Mouse (Mus musculus) forebrain, postnatal 0 days (tissue): Measurements from ENCODE around the gene Ppfia2. TPM values are rescaled to one million over a fixed set of nuclear protein-coding genes. Genes with fewer than 3 reads are reported as not detected.

Experiments used
- ATAC-seq: fragments of 200-750 bp; cut with Nextera tagmentation; 2 replicates; pipeline ENCODE4 v1.8.0; 2017; ENCODE audit warnings: mild to moderate bottlenecking, moderate library complexity
- DNase-seq: peaks from one replicate; pipeline ENCODE4 v3.0.0-alpha.2; 2015
- H3K27ac ChIP-seq: fragments of 300-500 bp; sonication (generic); 2 replicates; pipeline ENCODE4 v1.5.1; 2014; ENCODE audit warnings: low read depth, mild to moderate bottlenecking, antibody characterized with exemption, low read length, moderate library complexity, mixed read lengths
- H3K27me3 ChIP-seq: fragments of 300-500 bp; sonication (generic); 2 replicates; pipeline ENCODE4 v1.6.1; 2014; ENCODE audit warnings: mild to moderate bottlenecking, low read length, mixed read lengths; ENCODE audit not compliant: insufficient read depth
- H3K36me3 ChIP-seq: fragments of 300-500 bp; sonication (generic); 2 replicates; pipeline ENCODE4 v1.6.1; 2014; ENCODE audit warnings: mild to moderate bottlenecking, moderate library complexity; ENCODE audit not compliant: insufficient read depth
- H3K4me1 ChIP-seq: fragments of 300-500 bp; sonication (generic); 2 replicates; pipeline ENCODE4 v1.6.1; 2014; ENCODE audit warnings: antibody characterized with exemption; ENCODE audit not compliant: insufficient read depth
- H3K4me2 ChIP-seq: fragments of 300-500 bp; sonication (generic); 2 replicates; pipeline ENCODE4 v1.6.1; 2014; ENCODE audit warnings: low read depth, mild to moderate bottlenecking, moderate library complexity
- H3K4me3 ChIP-seq: fragments of 300-500 bp; sonication (generic); 2 replicates; pipeline ENCODE4 v1.5.1; 2014; ENCODE audit warnings: low read depth, low read length, mixed read lengths
- H3K9ac ChIP-seq: fragments of 300-500 bp; sonication (generic); 2 replicates; pipeline ENCODE4 v1.6.1; 2014; ENCODE audit warnings: mild to moderate bottlenecking
- H3K9me3 ChIP-seq: fragments of 300-500 bp; sonication (generic); 2 replicates; pipeline ENCODE4 v1.6.1; 2016; ENCODE audit warnings: low read length
- CTCF ChIP-seq: sonication (generic); IDR thresholded peaks from 2 replicates; pipeline ENCODE4 v1.5.1; 2016; ENCODE audit warnings: antibody characterized with exemption, control low read depth, low read depth
- WGBS: fragments of 180-500 bp; shearing (Covaris S2); extraction: QIAGEN DNeasy Blood & Tissue Kit; methylation state at CpG from one replicate; pipeline ENCODE4 v1.1.7; 2014; 5-methylcytosine and 5-hydroxymethylcytosine counted together
- polyA plus RNA-seq: library from polyadenylated mRNA; unstranded; fragments of >200 nt; fragmentation: Nextera tagmentation; extraction: Ambion mirVana; gene quantifications from 2 replicates; pipeline ENCODE4 v1.2.1, GENCODE M21; 2015
- total RNA-seq: library from RNA; depleted of rRNA; stranded (reverse); fragments of >200 nt; gene quantifications from 2 replicates; pipeline ENCODE4 v1.2.3, GENCODE M21; 2014; rRNA removed

Ppfia2 gene
- total RNA-seq (62.4 and 72.7 TPM in 2 replicates), polyA plus RNA-seq (21.9 and 29.5 TPM in 2 replicates)

GRCm38 (mm10) chr10:106469855-106470532 is at the start of gene Ppfia2:
TSS of gene Ppfia2 (plus strand) at chr10:106470339.
- no peaks in the 10 kb centered on the region for H3K36me3 ChIP-seq
- H3K4me1 ChIP-seq = no peaks in the 10 kb centered on the region
- peak within 1 kb of the TSS; percentile 60 for H3K4me3 ChIP-seq
- WGBS = 2% methylated on average over 30 of the region's 30 CpGs
- peak within 1 kb of the TSS; percentile 67 for H3K9ac ChIP-seq
- H3K27ac ChIP-seq = peak within 1 kb of the TSS; percentile 89
- H3K4me2 ChIP-seq = peak within 1 kb of the TSS; percentile 47
- peak; percentile 10; the same call in 1 of the 2 replicates for TF ChIP-seq CTCF
- H3K27me3 ChIP-seq = no peaks in the 10 kb centered on the region
- no peaks in the 10 kb centered on the region for H3K9me3 ChIP-seq
- DNase-seq (peak; percentile 90), ATAC-seq (peak; percentile 87)

- peak; percentile 92 for DNase-seq
- Histone ChIP-seq H3K36me3 (no peaks in the 10 kb centered on the region), H3K9me3 (no peaks in the 10 kb centered on the region), H3K9ac (peak overlapping the region; percentile 67), H3K4me2 (peak overlapping the region; percentile 47), H3K4me3 (peak overlapping the region; percentile 60), H3K27ac (peak overlapping the region; percentile 89), H3K4me1 (no peaks in the 10 kb centered on the region), H3K27me3 (no peaks in the 10 kb centered on the region)
- peak; percentile 92 for ATAC-seq
- no peak for TF ChIP-seq CTCF
- WGBS = 2% methylated on average over 19 of the region's 19 CpGs
These were observed 1.0 kb upstream of the Ppfia2 start for GRCm38 (mm10) chr10:106468956-106469721.

GRCm38 (mm10) chr10:106470533-106471205 is 530 bp downstream of the Ppfia2 start:
- Histone ChIP-seq H3K4me3 (peak overlapping the region; percentile 60), H3K27me3 (no peaks in the 10 kb centered on the region), H3K9me3 (no peaks in the 10 kb centered on the region), H3K9ac (peak overlapping the region; percentile 67), H3K27ac (peak overlapping the region; percentile 89), H3K4me2 (peak overlapping the region; percentile 47), H3K4me1 (no peaks in the 10 kb centered on the region), H3K36me3 (no peaks in the 10 kb centered on the region)
- ATAC-seq = no peak
- peak; percentile 60 for DNase-seq
- WGBS = 4% methylated on average over 17 of the region's 18 CpGs
- no peak for TF ChIP-seq CTCF

- no peaks in the 10 kb centered on the region for H3K27me3 ChIP-seq
- ATAC-seq (peak; percentile 79), DNase-seq (peak; percentile 21)
- H3K4me1 ChIP-seq = no peaks in the 10 kb centered on the region; the same call in 1 of the 2 replicates
- TF ChIP-seq CTCF = no peak
- no peak overlapping the region for H3K4me3 ChIP-seq
- no peaks in the 10 kb centered on the region for H3K36me3 ChIP-seq
- H3K9me3 ChIP-seq = no peaks in the 10 kb centered on the region
- no peak overlapping the region for H3K9ac ChIP-seq
- H3K4me2 ChIP-seq = no peak overlapping the region
- WGBS = 68% methylated on average over 6 of the region's 6 CpGs
- no peak overlapping the region for H3K27ac ChIP-seq
These were observed 39.4 kb downstream of the Ppfia2 start for GRCm38 (mm10) chr10:106509281-106510165.

- Histone ChIP-seq H3K9ac (no peak overlapping the region), H3K4me3 (no peak overlapping the region), H3K36me3 (no peaks in the 10 kb centered on the region), H3K27ac (no peak overlapping the region), H3K9me3 (no peaks in the 10 kb centered on the region), H3K27me3 (no peaks in the 10 kb centered on the region), H3K4me2 (no peak overlapping the region), H3K4me1 (no peaks in the 10 kb centered on the region)
- TF ChIP-seq CTCF = no peak
- ATAC-seq (no peak), DNase-seq (no peak)
- 60% methylated on average over 4 of the region's 4 CpGs for WGBS
These were observed 95.9 kb downstream of the Ppfia2 start for GRCm38 (mm10) chr10:106566036-106566435.

GRCm38 (mm10) chr10:106585026-106585425 is 114.9 kb downstream of the Ppfia2 start:
- no peak for ATAC-seq
- Histone ChIP-seq H3K36me3 (no peaks in the 10 kb centered on the region), H3K4me3 (no peak overlapping the region), H3K9ac (no peak overlapping the region), H3K4me1 (no peaks in the 10 kb centered on the region), H3K27ac (no peak overlapping the region), H3K27me3 (no peaks in the 10 kb centered on the region), H3K9me3 (no peaks in the 10 kb centered on the region), H3K4me2 (no peak overlapping the region)
- TF ChIP-seq CTCF = no peak
- WGBS = 56% methylated on average over 4 of the region's 4 CpGs
- no peak for DNase-seq
